Mouse (Mus musculus): ENCODE data around the gene Cept1.

DNA sequence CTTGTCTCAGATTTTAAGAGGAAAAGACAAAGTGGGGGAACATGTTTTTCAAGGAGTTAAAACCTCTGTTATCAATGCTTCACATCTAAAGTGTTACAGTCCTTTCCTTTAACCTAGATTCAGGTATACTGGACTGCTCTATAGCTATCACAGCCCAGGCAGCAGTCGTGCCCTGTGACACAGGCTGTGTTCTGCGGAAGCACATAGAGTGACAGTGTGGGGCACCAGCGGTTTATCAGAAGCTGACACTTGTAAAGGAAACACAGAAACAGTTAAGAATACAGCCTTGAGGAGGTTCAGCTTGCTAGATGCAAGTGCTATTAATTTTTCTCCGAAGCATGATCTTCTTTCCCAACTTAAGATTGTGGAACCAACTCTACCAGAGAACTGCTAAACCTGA lies 95.0 kb downstream of the Cept1 start:
- no peak for TF ChIP-seq CTCF (IDR thresholded peaks at IDR 0.05; ENCODE audit: borderline replicate concordance, insufficient read depth, low read depth, low read length)
- TF ChIP-seq POLR2A (IDR thresholded peaks at IDR 0.05; ENCODE audit: borderline replicate concordance, insufficient read depth, low read length): no peak
